Mouse (Mus musculus) thymus, adult 2 months (tissue): ENCODE results near the gene Ezh2.

Experiments used
- CTCF ChIP-seq: fragments of 200-500 bp; IDR thresholded peaks from 2 replicates; pipeline ENCODE4 v1.5.1; 2012; ENCODE audit warnings: mild to moderate bottlenecking, control low read depth, low read length, moderate library complexity, borderline replicate concordance; ENCODE audit not compliant: control insufficient read depth, poor library complexity, insufficient read depth; ENCODE audit errors: extremely low read depth
- POLR2A ChIP-seq: fragments of 200-500 bp; IDR thresholded peaks from 2 replicates; pipeline ENCODE4 v1.6.1; 2012; ENCODE audit warnings: mild to moderate bottlenecking, low read length, control low read depth, moderate library complexity; ENCODE audit not compliant: control insufficient read depth, poor library complexity, insufficient read depth; ENCODE audit errors: extremely low read depth

DNA sequence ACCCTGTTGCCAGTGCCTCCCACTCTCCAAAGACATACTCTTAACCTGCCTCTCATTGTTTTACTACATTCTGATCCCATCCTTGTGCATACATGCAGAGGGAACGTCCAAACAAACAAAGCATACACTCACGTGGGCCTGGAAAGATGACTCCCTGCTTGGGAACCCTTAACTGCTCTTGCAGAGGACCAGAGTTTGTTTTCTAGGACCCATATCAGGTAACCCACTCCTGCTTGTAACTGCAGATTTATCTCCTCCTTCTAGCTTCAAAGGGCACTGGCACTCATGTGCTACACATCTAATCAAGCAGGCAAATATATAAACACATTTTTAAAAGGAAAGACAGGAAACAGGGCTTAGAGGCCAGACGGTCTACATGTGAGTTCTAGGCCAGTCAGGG, 32.8 kb upstream of the Ezh2 start:
- TF ChIP-seq CTCF = no peak
- no peak for TF ChIP-seq POLR2A
